18 mouse cellular contexts compared by ENCODE assay signal in the genomic region with DNA sequence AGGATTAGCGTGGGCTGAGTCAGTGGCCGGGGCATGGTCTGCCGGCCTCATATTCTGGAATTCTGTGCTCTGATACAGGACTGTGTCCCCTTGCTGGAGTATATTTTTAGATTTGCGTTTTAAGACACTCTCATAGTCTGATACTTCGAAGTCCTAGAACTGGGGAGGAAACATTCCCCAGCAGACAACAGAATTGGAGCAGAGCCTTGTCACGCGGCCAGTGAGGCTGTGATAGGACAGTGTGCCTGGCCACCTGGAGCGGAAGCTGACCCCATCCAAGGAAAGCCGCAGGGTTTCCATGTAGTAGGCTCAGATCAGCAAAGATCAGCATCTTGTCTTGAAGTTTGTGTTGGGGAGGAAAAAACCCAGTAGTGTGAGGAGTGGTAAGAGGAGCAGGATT. TPM values are rescaled to one million over a fixed set of nuclear protein-coding genes. Genes with fewer than 3 reads are reported as not detected.
DNase-seq lines count a peak whose midpoint lies in the region; ATAC-seq and TF ChIP-seq lines count a peak whose summit lies in the region.
"Had no signal": no experiment of that assay in that cellular context is flagged by ENCODE, and none has a peak within 500 bp of the region (broad histone marks: within the 10 kb centered on the region; RNA-seq: fewer than 3 reads in every experiment).

No protein-coding gene starts in this region.

- no peak overlapping the region for H3K9ac ChIP-seq in heart, embryonic 12.5 days
- H3K9ac ChIP-seq: liver, embryonic 15.5 days; neural tube, embryonic 15.5 days; stomach, embryonic 15.5 days had no signal

- peak; percentile 40 to 42 for DNase-seq in kidney, postnatal 36 days
- no peak for DNase-seq in kidney, adult 18-20 months
- peak; percentile 74 for DNase-seq in gastrocnemius, postnatal 14 days
- DNase-seq in left cerebral cortex, adult 8-10 months (ENCODE audit: low spot score in 2 of 2) = no peak
- no peak for DNase-seq in c-Kit-positive CD71-positive TER-119-positive erythroid progenitor cells, embryonic 14.5 days (ENCODE audit: low spot score)
- no peak for DNase-seq in right cerebral cortex, postnatal 4 days
- DNase-seq: embryo, embryonic 11 days; kidney, postnatal 10 days; left cerebral cortex, postnatal 4 days; right cerebral cortex, postnatal 14 days; thymus, postnatal 4 days had no signal

- peaks cover 46% of the 10 kb centered on the region for H3K79me2 ChIP-seq in myocyte (ENCODE audit: control insufficient read depth, insufficient read depth)

- peak overlapping the region; percentile 49 for H3K27ac ChIP-seq in heart, embryonic 12.5 days (ENCODE audit: poor library complexity, severe bottlenecking)
- H3K27ac ChIP-seq: liver, embryonic 15.5 days; macrophage; neural tube, embryonic 15.5 days; stomach, embryonic 15.5 days had no signal

- H3K4me2 ChIP-seq in heart, embryonic 12.5 days = no peak overlapping the region
- H3K4me2 ChIP-seq in myocyte (ENCODE audit: low read depth) = peak overlapping the region; percentile 48
- H3K4me2 ChIP-seq: liver, embryonic 15.5 days; neural tube, embryonic 15.5 days; stomach, embryonic 15.5 days had no signal

- 57% methylated on average over 9 of the region's 9 CpGs for whole genome bisulfite sequencing in heart, embryonic 12.5 days

- peaks cover 31% of the 10 kb centered on the region for H3K4me1 ChIP-seq in heart, embryonic 12.5 days (replicated peaks)
- H3K4me1 ChIP-seq: liver, embryonic 15.5 days; neural tube, embryonic 15.5 days; stomach, embryonic 15.5 days had no signal

- H3K36me3 ChIP-seq in heart, embryonic 12.5 days = 0 out of 2 replicates have a peak, but pooled peaks cover 12% of the 10 kb centered on the region
- H3K36me3 ChIP-seq in myocyte (ENCODE audit: control insufficient read depth, insufficient read depth) = no peaks in the 10 kb centered on the region
- H3K36me3 ChIP-seq: neural tube, embryonic 15.5 days; stomach, embryonic 15.5 days had no signal

- ATAC-seq in heart, embryonic 12.5 days (ENCODE audit: insufficient number of reproducible peaks, low FRiP score) = no peak
- ATAC-seq: midbrain, embryonic 16.5 days had no signal

- no peak for TF ChIP-seq POLR2A in myocyte (IDR thresholded peaks at IDR 0.05; ENCODE audit: insufficient read length, low read depth)

- H3K9me3 ChIP-seq in heart, embryonic 12.5 days (replicated peaks) = no peaks in the 10 kb centered on the region
- H3K9me3 ChIP-seq: liver, embryonic 15.5 days; neural tube, embryonic 15.5 days; stomach, embryonic 15.5 days had no signal

- H3ac ChIP-seq in myocyte (ENCODE audit: control insufficient read depth, insufficient read length) = no peak overlapping the region

- no peaks in the 10 kb centered on the region for H3K27me3 ChIP-seq in heart, embryonic 12.5 days (replicated peaks)
- no peaks in the 10 kb centered on the region for H3K27me3 ChIP-seq in myocyte (ENCODE audit: control insufficient read depth, insufficient read depth, insufficient read length)
- H3K27me3 ChIP-seq: liver, embryonic 15.5 days; neural tube, embryonic 15.5 days; stomach, embryonic 15.5 days had no signal

- intact Hi-C loops in gastrocnemius, postnatal 14 days (cut with DNase I; ENCODE audit: low total_unique reads) = no loop called here

- H3K4me3 ChIP-seq in heart, embryonic 12.5 days = no peak overlapping the region
- H3K4me3 ChIP-seq in myocyte = no peak overlapping the region
- H3K4me3 ChIP-seq: liver, embryonic 15.5 days; neural tube, embryonic 15.5 days; stomach, embryonic 15.5 days had no signal

TF ChIP-seq in myocyte, 11 proteins besides CTCF, POLR2A, EP300 and RAD21:
- TF ChIP-seq REST (IDR thresholded peaks at IDR 0.05; ENCODE audit: insufficient read depth, insufficient read length) = no peak
- no peak for TF ChIP-seq POLR2AphosphoS2 (IDR thresholded peaks at IDR 0.05; ENCODE audit: insufficient read length, low read depth)
- no peak for TF ChIP-seq E2F4 (IDR thresholded peaks at IDR 0.05; ENCODE audit: insufficient read depth)
- no peak for TF ChIP-seq MYOD1 (IDR thresholded peaks at IDR 0.05; ENCODE audit: control insufficient read depth in 1 of 3, insufficient read length in 2 of 3, low read depth in 2 of 3)
- TF ChIP-seq SRF (IDR thresholded peaks at IDR 0.05; ENCODE audit: control insufficient read depth, insufficient read length, low read depth) = no peak
- no peak for TF ChIP-seq MYOG (IDR thresholded peaks at IDR 0.05; ENCODE audit: control insufficient read depth in 1 of 3, insufficient read depth in 1 of 3, insufficient read length in 2 of 3, low read depth in 2 of 3)
- TF ChIP-seq USF1 (IDR thresholded peaks at IDR 0.05; ENCODE audit: low read depth) = no peak
- TF ChIP-seq TCF12 (IDR thresholded peaks at IDR 0.05; ENCODE audit: insufficient read depth, poor library complexity, severe bottlenecking) = no peak
- no peak for TF ChIP-seq CEBPB (IDR thresholded peaks at IDR 0.05; ENCODE audit: insufficient read depth, poor library complexity, severe bottlenecking)
- TF ChIP-seq MAX (IDR thresholded peaks at IDR 0.05; ENCODE audit: low read depth) = no peak
- TF ChIP-seq TCF3 (IDR thresholded peaks at IDR 0.05; ENCODE audit: insufficient read length, low read depth) = no peak

RNA-seq across cellular contexts. Expression of a gene that starts 23.6 kb away (rescaled TPM):
- total RNA-seq in gastrocnemius, postnatal 14 days (2021) = 1 to 10 TPM; 8.3 to 9.0 TPM
- polyA plus RNA-seq in heart, embryonic 12.5 days (2016; fragmentation: Nextera tagmentation; extraction: Ambion mirVana) = 22.6 and 23.1 TPM in 2 replicates
- polyA plus RNA-seq in myocyte (2012; fragmentation: generic; extraction: Trizol) = 11.4 TPM
- total RNA-seq in left cerebral cortex, adult 8-10 months (2022) = 10 to 100 TPM; 10.5 to 12.7 (median 12.1) TPM

Comparison
In these comparisons a context has a peak if more than half of its experiments do, and no peak if none do; other contexts are left out.
1. DNase-seq: peak in kidney, postnatal 36 days (2 of 2) and gastrocnemius, postnatal 14 days (single experiment); none in kidney, adult 18-20 months (single experiment), left cerebral cortex, adult 8-10 months (0 of 2), c-Kit-positive CD71-positive TER-119-positive erythroid progenitor cells, embryonic 14.5 days (single experiment) and right cerebral cortex, postnatal 4 days (single experiment).